Mouse (Mus musculus): Measurements from ENCODE around the gene Il22ra1.

DNA sequence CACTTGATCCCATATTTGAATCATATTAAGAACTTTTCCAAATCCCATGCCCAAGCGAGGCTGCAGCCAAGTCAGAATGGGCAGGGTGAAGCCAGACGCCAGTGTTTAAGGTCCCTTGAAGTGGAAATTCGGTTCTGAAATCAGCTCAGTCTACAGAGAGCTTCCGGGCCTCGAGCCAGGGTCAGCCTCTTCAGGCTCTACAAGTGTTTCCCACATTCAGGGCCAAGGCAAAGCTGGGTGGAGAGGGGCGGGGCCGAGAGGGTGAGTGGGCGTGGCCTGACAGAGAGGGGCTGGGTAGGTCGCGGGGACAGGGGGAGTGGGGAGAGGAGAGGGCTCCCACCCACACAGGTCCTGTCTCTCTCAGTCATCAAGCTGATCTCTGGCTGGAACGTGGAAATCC lies 70.0 kb downstream of the Il22ra1 start:
- no peak for TF ChIP-seq CTCF (conservative IDR thresholded peaks at IDR 0.05; ENCODE audit: low read length)
- TF ChIP-seq NANOG (IDR thresholded peaks at IDR 0.05; ENCODE audit: borderline replicate concordance, low read length): no peak

All from E14TG2a.4 (cell line).